Mouse (Mus musculus): Measurements from ENCODE around the gene Agr2.

- TF ChIP-seq CTCF (IDR thresholded peaks at IDR 0.05; ENCODE audit: low read depth, low read length) (no peak), POLR2A (IDR thresholded peaks at IDR 0.05; ENCODE audit: borderline replicate concordance, low read depth, low read length) (no peak)
Observed at GRCm38 (mm10) chr12:36040571-36041280, 48.0 kb downstream of the Agr2 start.

All from bone marrow macrophage, adult 2 months (primary cell).